Mouse (Mus musculus): ENCODE results near the gene Hhatl.

Hhatl gene

GRCm38 (mm10) chr9:121791757-121792521, at the start of gene Hhatl:
TSS of gene Hhatl (minus strand) at chr9:121792507.
- DNase-seq (ENCODE audit: low read depth), result no peak

DNA sequence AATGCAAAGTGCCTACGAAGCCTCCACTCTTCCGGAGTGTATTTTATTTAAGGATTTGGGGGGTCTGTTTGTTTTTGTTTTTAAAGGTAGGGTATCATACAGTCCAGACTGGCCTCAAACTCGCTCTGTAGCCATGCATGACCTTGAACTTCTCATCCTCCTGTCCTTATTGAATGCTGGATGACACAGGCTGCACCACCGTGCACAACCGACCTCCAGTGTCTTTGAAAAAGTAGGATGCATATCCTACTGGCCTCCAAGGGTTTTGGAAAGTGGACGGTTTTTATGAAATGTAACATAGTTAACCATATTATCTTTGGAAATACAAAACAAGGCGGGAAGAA, 47.3 kb upstream of the Hhatl start:
- DNase-seq (ENCODE audit: low read depth), result no peak

GRCm38 (mm10) chr9:121838829-121839621, 46.7 kb upstream of the Hhatl start, which contains the start of gene Ccdc13:
TSS of gene Ccdc13 (minus strand) at chr9:121839461.
- DNase-seq (ENCODE audit: low read depth), result no peak

GRCm38 (mm10) chr9:121838008-121838407, 45.7 kb upstream of the Hhatl start:
- DNase-seq (ENCODE audit: low read depth), result no peak

GRCm38 (mm10) chr9:121833825-121834224, 41.5 kb upstream of the Hhatl start:
- DNase-seq (ENCODE audit: low read depth), result no peak

GRCm38 (mm10) chr9:121830956-121831293, 38.6 kb upstream of the Hhatl start:
- DNase-seq (ENCODE audit: low read depth), result peak; percentile 86

DNA sequence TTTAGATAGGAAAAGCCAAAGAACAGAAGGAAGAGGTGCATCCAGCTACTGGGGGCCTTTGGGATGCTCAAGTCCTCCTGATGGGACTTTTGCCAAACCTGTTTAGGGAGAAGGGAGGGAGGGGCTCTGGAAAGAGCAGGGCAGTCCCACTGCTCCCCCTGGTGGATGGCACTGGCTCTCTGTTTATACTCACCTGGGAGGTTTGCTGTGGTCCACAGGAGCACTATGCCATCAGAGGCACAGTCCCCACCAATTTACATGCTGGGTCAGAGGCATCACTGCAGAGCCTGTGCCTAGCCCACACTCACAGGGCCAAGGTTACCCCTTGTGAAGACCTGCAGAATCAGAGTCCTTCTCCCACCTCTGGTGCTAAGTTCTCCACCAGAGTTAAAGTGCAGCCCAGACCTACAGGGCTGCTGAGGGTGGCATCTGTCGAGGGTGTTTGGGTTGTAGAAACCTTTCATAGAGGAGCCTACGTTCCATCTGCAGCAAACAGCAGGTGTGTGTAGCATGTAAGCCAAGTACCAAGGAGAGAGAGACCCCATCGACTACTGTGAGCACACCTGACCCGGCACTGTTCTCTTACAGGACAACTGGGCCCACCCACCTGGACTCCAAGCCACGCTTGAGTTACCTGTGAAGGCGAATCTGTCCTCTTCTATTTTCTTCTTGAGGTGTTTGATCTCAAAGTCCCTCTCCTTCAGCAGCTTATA, 38.1 kb upstream of the Hhatl start:
- peak; percentile 61 for DNase-seq (ENCODE audit: low read depth)

GRCm38 (mm10) chr9:121829270-121829992, 37.1 kb upstream of the Hhatl start:
- DNase-seq (ENCODE audit: low read depth), result no peak

- no peak for DNase-seq (ENCODE audit: low read depth)
Measured at GRCm38 (mm10) chr9:121828314-121828713, 36.0 kb upstream of the Hhatl start.

DNA sequence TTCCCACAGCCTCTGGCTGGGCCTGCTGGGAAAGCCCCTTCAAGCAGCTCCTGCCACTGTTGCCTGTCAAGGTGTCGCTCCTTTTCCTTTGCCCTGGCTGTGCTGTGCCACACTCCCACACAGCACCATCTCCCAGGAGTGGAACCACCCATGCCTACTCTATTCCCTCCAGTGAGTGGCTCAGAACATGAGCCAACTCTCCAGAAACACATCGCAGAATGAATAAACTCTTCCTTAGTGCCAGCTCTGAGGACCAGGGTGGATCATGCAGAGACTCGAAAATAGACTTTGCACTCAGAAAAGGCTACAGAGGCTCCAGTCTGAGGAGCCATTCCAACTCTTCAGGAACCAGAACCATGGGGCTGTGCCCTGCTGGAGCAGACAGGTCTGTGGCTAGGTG, 34.0 kb upstream of the Hhatl start:
- no peak for DNase-seq (ENCODE audit: low read depth)

DNA sequence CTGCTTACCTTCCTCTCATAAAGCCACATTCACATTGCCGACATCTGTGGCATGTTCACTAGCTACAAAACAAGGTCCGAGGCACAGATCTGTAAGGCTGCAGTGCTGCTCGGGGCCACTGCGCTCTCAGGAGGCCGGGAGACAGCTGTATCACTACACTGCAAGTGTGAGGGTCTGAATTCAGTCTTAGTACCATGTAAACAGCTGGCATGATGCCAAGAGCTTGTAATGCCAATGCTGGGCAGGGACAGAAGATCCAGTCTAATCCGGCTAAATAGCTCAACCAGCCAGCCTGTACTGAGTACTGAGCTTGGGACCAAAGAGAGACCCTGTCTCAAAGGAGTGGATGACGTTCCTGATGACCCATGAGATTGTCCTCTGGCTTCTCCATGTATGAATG, 31.7 kb upstream of the Hhatl start:
- DNase-seq (ENCODE audit: low read depth), result no peak

GRCm38 (mm10) chr9:121823051-121823450, 30.7 kb upstream of the Hhatl start:
- no peak for DNase-seq (ENCODE audit: low read depth)

GRCm38 (mm10) chr9:121822585-121822991, 30.3 kb upstream of the Hhatl start:
- DNase-seq (ENCODE audit: low read depth), result no peak

DNA sequence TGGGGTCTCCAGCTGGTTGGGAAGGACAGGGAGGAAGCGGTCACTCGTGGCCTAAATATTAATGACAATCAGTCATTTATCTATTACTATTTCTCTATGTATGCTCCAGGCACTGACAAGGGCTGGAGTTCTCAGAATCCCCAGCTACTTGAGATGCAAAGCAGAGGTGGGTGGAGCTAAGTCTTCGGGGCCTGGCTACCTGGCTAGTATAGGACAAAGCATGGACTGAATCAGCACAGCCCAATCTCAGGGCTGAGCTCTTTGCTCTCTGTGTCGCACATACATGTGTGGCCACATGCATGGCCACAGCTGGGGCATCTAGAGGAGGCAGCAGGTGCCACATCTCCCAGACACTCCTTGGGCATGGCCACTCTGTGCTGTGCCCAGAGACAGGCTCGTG, 28.5 kb upstream of the Hhatl start:
- no peak for DNase-seq (ENCODE audit: low read depth)

GRCm38 (mm10) chr9:121819771-121820471, 27.6 kb upstream of the Hhatl start:
- DNase-seq (ENCODE audit: low read depth), result no peak

DNA sequence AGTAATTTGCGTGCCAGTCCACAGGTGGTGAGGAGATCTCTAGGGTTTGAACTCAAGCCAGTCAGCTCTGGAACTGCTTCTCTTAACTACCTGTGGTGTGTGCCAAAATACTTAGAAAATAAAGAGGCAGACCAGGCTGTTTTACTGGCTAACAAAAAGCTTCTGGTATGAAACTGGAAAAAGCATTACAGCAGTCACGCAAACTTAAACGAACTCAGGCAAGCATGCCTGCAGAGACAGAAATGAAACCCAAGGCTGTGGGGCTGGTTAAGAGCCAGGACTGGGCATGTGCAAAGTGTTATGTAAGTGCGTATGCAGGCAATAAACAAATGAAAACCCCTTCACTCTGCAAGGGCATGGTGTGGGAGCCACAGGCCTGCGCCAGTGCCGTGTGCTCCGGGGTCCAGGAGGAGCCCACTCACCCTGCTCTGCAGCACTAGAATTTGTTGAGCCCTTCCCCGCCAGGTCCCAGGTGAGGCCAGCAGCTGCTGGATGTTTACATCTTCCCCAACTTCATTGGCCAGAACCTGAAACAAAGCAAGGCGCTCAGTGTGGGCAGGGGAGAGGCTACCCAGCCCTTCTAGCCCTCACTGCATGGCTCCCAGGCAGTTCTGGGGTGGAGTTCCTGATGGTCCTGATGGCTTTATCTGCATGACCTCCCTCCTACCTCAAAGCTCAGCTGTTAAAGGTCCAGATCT, 26.9 kb upstream of the Hhatl start:
- DNase-seq (ENCODE audit: low read depth), result no peak

GRCm38 (mm10) chr9:121815183-121815582, 22.9 kb upstream of the Hhatl start:
- no peak for DNase-seq (ENCODE audit: low read depth)

GRCm38 (mm10) chr9:121810081-121810821, 17.9 kb upstream of the Hhatl start:
- DNase-seq (ENCODE audit: low read depth), result no peak

DNA sequence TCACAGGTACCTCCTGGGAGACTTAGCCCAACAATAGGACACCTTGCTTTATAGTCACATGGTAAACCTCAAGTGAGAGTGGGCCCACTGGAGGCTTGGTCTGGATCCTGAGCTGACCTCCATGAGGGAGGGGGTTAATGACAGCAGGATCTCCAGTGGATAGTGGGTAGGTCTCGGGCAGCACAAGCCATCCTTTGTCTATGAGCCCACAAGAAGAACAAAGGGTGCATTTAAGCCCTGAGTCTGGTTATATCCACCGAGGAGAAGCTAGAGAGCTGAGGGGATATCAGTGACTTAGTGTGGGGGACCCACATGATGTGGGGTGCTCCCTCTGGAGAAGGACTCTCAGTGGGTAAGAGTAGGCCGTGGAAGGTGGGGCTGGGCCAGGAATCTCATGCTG, 16.2 kb upstream of the Hhatl start:
- DNase-seq (ENCODE audit: low read depth), result no peak

DNA sequence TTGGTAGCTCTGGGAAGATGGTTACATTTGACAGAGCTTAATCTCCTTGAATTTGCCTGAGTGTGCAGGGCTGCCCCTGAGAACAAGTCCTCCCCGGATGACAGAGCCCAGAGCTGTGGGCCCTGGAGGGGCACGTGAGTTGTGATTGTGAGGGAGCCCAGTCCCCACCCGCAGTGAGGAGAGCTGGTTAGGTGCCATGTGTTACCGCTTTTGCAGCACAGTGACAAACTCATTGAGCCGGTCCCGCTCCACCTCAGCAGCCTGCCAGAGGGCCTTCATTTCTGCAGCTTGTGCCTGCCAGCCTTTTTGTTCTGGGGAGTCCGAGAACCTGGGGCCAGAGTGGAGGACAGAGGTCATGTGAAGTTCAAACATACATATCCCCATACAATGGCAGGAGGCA, 15.6 kb upstream of the Hhatl start:
- DNase-seq (ENCODE audit: low read depth), result no peak
